Mouse (Mus musculus) lung, postnatal 25 days (tissue): ENCODE data around the gene Ttc8.

Experiments used
- DNase-seq: peaks from one replicate; pipeline ENCODE4 v3.0.0; 2022; ENCODE audit warnings: low spot score

Gene Ttc8

DNA sequence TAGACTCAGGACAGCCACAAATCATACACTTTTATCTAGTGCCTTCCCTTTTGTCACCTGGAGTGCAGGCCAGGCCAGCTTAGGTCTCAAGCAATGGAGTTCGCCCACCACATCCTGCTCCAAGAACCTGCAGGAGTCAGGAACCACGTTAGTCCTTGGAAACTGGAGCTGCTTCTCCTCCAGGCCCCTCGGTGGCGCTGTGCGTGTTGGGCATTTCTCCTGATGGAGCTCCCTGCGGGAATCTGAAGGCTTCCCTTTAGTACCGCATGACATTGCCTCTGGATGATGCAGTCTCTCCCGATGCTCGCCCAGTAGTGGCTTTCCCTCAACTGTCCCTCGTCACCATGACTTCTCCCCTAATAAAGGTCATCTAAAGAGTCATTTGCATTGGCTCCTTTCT is 53.1 kb downstream of the Ttc8 start:
- DNase-seq, result no peak

DNA sequence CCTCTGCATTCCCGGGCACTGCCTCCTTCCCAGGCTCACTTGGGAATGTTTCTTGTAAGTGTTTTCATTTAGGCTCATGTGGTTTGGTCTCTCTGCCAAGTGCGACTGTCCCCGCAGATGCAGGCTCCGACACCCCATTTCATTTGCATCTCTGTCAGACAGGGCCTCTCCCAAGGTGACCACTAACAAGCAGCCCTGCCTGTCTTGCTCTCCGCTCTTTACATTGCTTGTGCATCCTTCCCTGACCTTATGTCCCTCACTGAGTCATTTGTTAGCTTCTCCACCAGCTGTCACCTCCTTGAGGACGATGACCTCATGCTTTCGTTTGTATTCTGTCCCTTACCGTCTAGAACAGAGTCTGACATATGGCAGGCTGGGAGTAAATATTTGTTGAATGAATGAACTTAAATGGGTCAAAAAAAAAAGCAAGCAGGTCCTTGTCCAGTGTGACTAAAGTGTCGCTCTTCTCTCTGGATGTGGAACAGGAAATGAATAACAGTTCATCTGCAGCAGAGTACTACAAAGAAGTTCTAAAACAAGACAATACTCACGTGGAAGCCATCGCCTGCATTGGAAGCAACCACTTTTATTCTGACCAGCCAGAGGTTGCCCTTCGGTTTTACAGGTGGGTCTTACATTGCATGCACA is 53.9 kb downstream of the Ttc8 start:
- DNase-seq, result no peak

DNA sequence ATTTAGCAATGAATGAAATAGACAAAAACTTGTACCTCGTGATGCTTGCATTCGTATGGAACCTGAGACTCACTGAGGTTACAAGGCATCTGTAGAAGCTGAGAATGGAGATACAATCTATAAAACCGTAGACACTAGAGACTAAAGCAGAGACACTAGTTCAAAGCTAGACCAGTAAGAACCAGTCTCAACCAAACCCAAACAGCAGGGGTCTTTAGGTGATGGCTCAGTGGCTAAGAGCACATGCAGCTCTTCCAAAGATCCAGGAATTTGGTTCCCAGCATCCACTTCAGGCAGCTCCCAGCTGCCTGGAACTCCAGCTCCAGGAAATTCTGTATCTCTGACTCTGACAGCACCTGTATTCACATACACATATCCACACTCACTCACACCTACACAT is 60.7 kb downstream of the Ttc8 start:
- no peak for DNase-seq

DNA sequence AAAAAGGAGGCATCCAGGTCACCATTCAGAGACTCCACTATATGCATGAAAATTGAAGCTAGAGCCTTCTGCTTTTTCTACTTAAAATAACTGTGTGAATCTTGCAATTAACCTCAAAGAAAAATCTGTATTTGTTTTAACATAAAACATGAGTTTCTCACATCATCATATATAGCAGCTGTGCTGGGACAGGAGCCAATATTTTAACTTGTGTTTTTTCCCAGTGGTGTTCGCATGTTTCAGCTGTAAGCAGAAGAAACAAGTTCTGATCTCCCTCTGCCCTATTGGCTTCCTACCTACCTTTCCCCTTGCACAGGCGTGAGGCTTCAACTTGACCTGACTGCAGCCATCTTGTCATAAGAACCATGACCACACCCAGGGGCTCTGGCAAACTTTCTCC is 64.4 kb downstream of the Ttc8 start:
- DNase-seq, result no peak

DNA sequence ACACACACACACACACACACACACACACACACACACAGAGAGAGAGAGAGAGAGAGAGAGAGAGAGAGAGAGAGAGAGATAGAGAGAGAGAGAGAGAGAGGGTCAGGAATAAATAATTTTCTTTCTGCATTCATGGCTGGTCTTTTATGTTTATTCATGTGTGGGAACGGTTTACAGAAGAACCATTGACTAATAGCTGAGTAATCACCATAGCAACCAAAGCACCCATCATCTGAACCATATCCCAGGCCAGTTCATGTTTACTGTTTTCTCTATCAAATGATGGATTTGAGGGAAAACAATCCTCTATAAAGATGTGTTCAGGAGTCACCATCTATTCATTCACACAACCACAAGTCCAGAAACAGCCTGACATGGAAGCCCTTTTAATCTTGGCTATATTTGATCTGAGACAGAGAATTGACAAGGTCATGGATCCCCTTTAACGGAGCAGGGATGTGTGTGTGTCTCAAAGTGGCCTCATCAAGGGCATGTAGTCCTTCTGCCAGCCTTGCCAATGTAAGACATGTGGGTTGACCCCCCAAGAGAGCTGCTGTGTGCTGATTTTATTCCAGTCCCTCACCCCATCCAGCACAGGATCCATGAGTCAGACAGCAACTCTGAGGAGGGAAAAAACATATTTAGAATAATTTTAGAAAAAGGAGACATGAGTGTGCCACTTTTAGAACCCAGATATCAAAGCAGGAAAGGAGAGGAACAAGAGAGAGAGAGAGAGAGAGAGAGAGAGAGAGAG is 70.9 kb downstream of the Ttc8 start:
- DNase-seq, result no peak

DNA sequence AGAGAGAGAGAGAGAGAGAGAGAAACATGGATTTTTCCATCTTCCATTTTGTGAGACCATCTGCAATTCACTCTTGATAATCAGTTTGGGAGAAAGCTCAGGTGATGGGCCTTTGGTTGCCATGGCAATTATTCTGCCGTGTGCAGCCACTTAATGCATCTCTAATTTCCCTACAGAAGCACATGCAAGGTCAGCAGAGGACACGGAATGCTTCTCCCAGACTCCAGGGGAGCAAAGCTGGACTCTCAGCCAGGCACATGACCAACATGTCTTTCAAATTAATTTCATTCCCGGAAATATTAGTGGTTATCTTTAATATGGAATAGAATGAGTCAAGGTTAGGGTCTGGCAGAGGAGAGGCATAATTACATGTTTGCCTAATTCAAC is 71.4 kb downstream of the Ttc8 start:
- no peak for DNase-seq

DNA sequence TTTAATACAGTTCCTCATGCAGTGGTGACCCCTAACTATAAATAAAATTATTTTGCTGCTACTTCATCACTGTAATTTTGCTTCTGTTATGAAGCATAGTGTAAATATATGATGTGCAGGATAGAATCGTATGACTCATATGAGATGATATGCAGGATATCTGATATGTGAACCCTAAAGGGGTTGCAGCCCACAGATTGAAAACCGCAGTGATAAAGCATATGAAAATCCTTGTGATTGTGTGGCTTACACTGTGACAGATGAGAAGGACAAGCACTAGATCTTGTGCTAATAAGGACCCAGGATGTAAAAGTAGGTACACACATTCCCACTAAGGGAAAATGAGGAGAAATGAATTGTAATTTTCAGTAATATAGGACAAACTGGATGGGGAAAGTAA is 73.4 kb downstream of the Ttc8 start:
- no peak for DNase-seq

DNA sequence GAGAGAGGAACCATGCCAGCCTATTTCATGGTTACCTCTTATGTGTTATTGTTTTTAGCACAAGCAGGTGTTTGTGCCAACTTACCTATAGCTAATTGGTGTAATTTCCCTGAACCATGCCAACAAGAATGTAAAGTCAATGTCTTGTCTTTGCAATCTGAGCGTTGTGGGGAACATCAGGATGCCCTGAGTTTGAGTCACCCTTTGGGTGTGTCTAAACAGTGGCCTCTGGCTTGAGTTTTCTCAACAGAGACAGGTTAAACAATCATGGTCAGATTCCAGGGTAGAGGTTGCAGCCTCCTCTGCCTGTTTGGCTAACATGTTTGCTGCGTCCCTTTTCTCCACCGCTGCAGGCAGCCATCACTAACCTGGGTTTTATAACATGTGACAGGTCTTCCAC is 74.0 kb downstream of the Ttc8 start:
- DNase-seq, result no peak

DNA sequence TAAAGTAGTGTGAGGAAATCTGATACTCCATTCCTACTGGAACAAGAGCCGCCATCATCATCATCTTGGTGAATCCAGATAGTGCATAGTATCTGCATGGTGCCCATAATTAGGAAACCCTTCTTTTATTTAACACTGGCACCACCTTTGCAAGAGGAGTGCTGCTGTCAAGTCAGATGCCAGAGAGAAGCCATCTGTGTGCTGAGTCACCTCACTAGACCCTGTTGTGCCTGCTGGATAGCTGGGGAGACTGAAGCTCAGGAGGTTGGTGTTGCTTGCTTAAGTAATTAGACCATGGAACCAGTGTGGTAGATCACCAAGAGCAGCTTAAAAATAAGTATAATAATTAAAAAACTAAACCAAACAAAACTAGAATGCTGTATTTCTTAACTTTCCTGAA is 75.5 kb downstream of the Ttc8 start:
- no peak for DNase-seq

DNA sequence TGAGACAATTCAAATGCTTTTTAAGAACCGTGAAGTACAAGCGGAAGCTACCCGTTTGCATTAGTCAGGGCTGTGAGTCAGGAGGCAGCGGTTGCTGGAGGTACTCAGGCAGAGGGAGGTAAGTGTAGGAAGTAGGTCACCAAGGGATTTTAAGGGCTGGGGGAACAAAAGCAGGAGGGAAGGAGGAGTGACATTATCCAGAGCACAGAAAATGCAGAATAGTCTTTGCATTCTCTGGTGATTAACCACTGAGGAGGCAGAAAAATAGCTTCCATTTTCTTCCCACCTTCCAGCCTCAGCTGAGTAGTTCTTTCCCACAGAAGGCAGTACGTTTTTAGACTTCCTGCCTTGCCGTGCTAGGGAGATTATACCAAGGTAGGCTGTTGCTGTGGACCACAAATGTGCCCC is 76.2 kb downstream of the Ttc8 start:
- no peak for DNase-seq

DNA sequence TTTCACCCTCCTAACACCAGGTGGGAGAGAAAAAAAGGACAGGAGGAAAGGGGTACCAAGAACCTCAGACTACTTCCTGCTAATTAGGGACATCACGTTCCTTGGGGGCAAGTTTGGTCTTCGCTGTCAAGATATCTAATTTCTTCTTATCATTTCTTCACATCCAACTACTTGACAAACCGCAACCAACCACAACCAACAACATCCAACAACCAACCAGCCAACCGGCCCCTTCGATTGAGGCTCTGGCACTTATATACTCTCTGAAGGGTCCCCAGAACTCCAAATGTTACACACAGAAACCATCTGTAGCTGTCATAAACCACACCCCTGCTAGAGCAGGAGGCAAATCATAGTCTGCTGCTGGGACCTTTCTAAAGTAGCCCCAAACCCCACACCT is 76.7 kb downstream of the Ttc8 start:
- no peak for DNase-seq

DNA sequence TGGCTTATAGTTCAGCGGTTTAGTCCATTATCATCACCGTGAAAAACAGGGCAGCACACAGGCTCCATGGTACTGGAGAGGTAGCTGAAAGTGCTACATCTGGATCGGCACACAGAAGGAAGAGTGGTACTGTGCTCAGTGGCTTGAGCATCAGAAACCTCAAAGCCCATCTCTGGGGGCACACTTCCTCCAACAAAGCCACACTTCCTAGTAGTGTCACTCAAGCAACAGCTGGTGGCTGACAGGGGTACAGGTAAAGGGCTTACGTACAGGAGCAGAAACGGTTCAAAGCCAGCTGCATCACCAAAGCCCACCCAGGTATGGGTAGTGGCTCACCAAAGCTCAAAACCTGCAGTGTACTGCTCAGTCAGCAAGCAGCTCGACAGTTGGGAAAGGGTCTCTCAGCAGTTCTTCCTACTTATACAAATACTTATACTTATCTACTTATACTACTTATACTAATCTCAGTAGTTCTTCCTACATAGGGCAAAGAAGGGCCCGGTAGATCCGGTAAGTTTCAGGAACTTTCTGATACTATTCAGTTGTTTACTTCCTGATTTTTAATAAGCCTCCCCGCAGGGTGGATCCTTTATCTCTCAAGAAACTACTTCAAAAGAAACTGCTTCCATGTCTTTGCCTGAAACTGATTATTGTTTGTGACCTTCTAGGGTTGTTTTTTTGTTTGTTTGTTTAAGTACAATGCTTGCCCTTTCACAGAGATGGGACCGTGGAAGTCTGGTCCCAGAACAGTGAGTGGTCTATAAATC is 78.5 kb downstream of the Ttc8 start:
- DNase-seq, result no peak

DNA sequence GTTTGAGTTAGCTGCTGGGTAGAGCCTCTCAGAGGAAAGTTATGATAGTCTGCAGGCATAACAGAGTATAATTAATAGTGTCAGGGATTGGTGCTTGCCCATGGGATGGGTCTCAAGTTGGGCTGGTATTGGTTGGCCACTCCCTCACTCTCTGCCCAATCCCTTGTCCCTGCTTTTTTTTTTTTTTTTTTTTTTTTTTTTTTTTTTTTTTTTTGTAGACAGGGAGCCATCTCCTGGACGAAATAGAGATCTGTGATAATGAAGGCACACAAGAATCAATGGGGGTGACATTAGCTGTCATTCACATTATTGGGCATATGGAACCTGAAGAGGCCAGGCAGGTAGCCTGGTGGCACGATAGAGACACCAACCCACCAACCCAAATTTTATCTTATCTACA is 79.9 kb downstream of the Ttc8 start:
- no peak for DNase-seq

DNA sequence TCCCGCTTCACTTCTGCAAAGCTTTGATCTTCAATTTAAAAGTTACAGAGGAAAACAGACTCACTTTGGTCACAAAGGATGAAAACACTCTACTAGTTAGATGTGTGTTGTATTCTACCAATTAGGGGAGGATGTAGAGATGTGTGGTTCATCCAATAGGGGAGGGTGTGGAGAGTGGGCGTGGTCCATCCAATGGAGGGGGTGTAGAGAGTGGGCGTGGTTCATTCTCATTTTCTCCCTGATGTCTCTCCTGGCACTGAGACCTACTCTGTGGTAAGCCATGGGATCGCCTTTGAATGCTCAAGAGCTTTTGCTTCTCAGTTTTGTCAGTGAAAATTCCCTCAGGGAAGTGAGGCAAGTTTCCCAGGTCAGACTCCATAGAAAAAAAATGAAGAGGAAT is 82.7 kb downstream of the Ttc8 start:
- no peak for DNase-seq

DNA sequence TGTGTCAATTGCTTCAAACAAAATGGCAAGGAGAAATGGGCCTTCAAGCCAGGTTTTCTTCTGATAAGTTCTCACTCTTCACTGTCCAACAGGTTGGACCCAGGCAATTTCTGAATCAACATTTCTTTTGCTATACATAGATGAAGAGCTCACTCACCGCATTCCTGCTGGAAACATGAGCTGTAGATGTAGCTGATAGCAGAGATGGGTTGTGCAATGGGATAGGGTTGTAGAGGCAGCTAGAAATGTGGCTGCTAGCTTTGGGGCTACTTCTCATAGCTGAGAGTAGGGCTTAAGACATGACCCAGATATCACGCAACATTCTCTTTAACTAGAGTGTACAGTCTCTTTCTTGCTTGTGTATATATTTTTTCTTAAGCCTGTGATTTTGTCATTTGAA is 84.4 kb downstream of the Ttc8 start:
- DNase-seq, result no peak

DNA sequence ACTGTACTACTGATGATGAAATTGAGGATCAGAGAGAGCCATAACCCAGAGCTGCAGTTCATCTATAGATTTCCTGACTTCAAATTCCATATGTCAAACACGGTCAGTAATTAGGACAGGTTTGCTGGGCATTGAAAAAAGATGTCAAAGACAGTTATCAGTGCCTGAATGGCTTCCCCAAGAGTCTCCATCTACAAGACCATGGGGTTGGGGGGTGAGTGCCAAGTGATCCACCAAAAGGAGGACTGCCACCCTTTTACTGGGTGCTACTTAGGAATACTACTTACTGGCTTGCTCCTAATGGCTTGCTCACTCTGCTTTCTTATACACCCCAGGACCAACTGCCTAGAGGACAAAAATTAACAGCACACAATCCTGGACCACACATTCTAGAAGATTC is 88.4 kb downstream of the Ttc8 start:
- DNase-seq, result no peak

DNA sequence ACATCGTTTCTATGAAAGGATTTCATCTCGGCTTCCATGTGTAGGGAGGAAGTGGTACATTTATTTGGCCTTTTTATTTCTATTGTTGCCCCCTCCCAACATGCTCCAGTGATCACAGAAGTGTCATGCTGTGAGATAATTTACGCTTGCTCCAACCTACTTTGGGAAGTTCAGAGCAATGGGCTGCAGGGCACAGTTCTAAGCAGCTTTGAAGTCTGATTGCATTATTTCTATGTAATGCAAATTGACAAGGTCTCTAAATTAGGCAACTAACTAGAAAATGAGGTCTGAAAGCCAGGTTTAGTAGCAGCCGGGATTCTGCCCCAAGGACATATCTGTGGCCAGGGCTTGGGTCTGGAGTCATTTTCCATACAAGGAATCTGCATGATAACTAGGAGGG is 89.1 kb downstream of the Ttc8 start:
- no peak for DNase-seq

DNA sequence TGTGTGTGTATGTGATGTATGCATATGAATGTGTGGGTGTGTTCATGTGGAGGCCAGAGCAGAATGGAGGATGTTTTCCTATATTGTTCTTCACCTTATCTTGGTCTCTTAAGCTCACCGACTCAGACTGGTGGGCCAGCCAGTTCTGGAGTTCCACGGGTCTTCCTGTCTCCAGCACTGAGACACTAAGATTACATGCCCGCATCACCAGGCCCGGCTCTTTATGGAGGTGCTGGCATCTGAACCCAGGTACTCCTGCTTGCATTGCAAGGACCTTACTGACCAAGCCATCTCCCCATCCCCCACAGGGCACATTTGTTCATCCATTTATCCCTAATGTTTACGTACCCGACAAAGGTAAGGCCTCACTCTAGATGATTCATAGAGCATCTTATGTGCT is 89.7 kb downstream of the Ttc8 start:
- no peak for DNase-seq

DNA sequence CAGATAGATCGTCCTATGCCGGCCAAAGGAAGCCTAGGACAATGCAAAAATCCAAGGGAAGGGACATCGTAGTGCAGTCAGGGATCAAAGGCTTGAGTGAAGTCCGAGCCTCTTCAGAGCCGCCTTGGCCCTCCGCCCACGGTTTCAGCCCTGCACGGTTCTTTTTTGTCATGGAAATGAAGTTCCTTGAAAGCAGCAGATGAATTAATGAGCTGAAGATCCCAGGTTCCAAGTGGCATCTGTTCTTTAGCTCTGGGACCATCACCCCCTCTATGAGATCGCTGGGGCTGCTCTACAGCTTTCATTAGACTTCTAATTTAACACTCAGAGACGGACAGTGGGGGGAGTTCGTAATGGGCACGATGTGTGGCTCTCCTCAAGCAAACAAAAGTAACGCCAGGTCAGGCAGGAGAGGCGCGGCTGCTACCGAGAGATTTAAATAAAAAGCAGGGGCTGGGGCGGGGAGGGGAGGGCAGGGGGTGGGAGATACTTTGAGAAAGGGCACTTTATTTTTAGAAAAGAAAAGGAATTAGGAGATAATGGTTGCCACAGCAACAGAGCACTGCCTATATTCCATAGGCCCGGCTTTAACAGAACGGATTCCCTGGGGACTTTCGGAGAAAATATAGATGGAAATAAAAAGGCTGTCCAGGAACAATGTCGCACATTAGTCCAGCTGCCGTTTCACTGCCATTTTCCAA is 90.9 kb downstream of the Ttc8 start:
- no peak for DNase-seq

DNA sequence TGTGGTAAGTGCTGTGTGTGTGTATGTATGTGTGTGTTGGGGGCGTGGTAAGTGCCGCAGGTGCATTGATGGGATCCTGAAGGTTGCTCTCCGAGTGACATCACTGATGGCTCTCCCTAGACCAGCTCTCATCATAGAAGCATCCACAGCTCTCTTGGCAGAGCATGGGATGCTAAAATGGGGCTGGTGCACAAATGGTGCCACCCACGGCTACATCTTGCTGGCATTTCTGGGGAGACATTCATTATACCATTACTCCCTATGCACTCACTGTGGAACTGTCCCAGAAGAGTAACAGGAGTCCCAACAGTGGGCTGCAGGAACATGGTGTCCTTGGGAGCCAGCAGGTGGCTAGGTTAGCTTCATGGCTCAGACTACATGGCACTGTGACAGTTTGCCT is 95.5 kb downstream of the Ttc8 start:
- no peak for DNase-seq

DNA sequence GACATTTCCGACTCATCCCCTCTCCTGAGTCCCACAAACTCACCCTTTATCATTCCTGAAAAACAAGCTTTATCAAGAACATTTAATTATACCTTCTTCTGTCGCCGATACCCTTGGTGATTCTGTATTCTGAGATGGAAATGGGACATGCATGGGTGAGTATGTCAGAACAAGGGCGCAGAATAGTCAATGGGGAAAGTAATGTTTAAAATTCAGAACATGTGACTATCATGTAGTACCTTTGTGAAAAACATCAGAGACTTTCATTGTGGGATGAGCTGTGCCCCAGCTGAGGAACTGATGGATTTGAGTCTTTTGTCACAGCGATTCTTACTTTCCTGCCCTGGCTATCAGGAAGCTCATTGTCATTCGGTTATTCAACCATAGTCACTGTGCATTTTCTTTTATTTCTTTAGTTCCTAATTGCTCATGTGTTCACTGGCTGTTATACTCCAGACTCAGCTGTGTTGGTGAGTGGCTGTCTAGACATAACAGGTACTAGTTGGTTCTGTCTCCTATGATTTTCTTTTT is 104.1 kb downstream of the Ttc8 start:
- DNase-seq, result no peak

DNA sequence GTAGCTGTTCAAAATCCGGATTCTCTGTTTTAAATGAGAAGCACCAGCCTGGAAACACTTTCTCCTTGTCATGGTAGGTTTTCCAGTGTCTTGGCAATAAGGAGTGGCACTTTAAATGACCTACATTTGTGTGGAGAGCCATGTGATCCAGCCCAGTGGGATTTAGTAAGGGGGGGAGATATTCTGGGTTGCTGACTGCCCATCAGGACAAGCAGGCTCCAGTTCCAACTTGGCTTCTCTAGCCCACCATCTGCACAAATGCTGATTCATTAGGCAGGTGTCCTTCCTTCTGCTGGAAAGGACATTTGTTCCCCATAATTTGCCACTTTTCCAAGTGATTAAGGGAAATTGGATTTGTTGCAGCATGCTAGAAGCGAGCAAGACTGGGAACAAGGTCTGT is 105.9 kb downstream of the Ttc8 start:
- no peak for DNase-seq

DNA sequence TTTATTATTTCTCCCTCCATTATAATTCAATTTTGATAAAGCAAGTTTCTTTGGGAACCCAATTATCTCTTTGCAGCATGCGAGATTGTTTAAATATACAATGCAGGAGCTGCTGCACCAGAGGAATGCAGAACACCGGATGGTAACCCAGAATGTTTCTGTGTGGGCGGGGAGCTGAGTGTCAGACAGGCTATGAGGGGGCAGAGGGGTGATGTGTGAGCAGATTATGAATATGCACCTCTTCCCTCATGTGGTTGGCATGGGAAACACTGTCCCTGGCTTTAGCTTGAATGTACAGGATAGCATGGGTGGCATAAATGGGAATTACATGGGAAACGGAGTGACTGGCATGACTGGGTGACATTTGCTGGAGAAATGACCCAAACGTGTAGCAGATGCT is 108.3 kb downstream of the Ttc8 start:
- DNase-seq, result no peak
